Mouse (Mus musculus) limb, embryonic 11.5 days (tissue): ENCODE measurements at regions not wholly inside any gene's neighbourhood (a gene's known extent, or its start where the extent isn't known, plus 50 kb on each side); places are given as distances from the start of the nearest gene placed in this dataset.
A peak's percentile ranks its signal among the peaks of the same experiment; 100 is the strongest.
"Not testable (repeated sequence)": the region's sequence is repeated elsewhere in the genome, so short reads cannot be mapped to it uniquely, and the experiment has no call there.

Source experiments
- ATAC-seq: fragments of 200-750 bp; cut with Nextera tagmentation; 2 replicates; pipeline ENCODE4 v1.8.0; 2017; ENCODE audit warnings: low read depth; ENCODE audit not compliant: insufficient number of reproducible peaks, low FRiP score, low TSS enrichment
- DNase-seq: peaks from one replicate; pipeline ENCODE4 v3.0.0-alpha.2; 2015; ENCODE audit warnings: low spot score
- H3K27ac ChIP-seq: fragments of 300-500 bp; sonication (generic); replicated peaks from 2 replicates; pipeline ENCODE4 v1.5.1; 2014; ENCODE audit warnings: low read depth, mild to moderate bottlenecking, low read length
- H3K27me3 ChIP-seq: fragments of 300-500 bp; sonication (generic); 2 replicates; pipeline ENCODE4 v1.6.1; 2014; ENCODE audit warnings: mild to moderate bottlenecking, low read length, mixed read lengths; ENCODE audit not compliant: control insufficient read depth, insufficient read depth
- H3K36me3 ChIP-seq: fragments of 300-500 bp; sonication (generic); 2 replicates; pipeline ENCODE4 v1.6.1; 2014; ENCODE audit warnings: mild to moderate bottlenecking, low read length, moderate library complexity, mixed read lengths; ENCODE audit not compliant: control insufficient read depth, insufficient read depth
- H3K4me1 ChIP-seq: fragments of 300-500 bp; sonication (generic); 2 replicates; pipeline ENCODE4 v1.6.1; 2014; ENCODE audit warnings: low read length, mixed read lengths; ENCODE audit not compliant: control insufficient read depth, insufficient read depth
- H3K4me2 ChIP-seq: fragments of 300-500 bp; sonication (generic); 2 replicates; pipeline ENCODE4 v1.6.1; 2014; ENCODE audit warnings: low read depth, mild to moderate bottlenecking, moderate library complexity; ENCODE audit not compliant: severe bottlenecking
- H3K4me3 ChIP-seq: fragments of 300-500 bp; sonication (generic); 2 replicates; pipeline ENCODE4 v1.5.1; 2014; ENCODE audit warnings: low read depth, low read length
- H3K9ac ChIP-seq: fragments of 300-500 bp; sonication (generic); 2 replicates; pipeline ENCODE4 v1.6.1; 2014; ENCODE audit warnings: mild to moderate bottlenecking, low read length
- H3K9me3 ChIP-seq: fragments of 300-500 bp; sonication (generic); 2 replicates; pipeline ENCODE4 v1.6.1; 2016; ENCODE audit warnings: low read length; ENCODE audit not compliant: control insufficient read depth
- WGBS: fragments of 180-500 bp; shearing (Covaris S2); extraction: QIAGEN DNeasy Blood & Tissue Kit; methylation state at CpG from one replicate; pipeline ENCODE4 v1.1.7; 2014; 5-methylcytosine and 5-hydroxymethylcytosine counted together

DNA sequence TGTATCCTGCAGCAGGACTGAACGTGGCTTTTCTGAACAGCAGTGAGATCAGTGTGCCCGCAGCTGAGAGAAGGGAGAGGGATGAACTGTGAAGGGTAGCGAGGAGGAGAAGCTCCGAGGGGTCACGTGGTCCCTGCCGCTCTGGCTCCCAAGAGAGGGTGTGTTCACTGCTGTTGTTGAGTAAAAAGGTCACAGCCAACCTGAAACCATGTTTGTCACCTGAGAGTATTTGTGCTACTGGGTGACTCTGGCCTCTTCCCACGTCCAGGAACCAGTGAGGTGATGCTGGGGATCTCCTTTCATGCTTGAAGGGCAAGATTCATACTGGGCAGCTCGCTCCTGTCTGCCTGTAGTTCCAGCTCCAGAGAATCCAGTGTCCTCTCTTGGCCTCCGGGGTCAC is 135.4 kb upstream of the Sulf2 start:
- Histone ChIP-seq H3K36me3 (no peaks in the 10 kb centered on the region), H3K9me3 (no peaks in the 10 kb centered on the region), H3K4me1 (peaks cover 48% of the 10 kb centered on the region), H3K4me2 (no peak overlapping the region), H3K27ac (peak overlapping the region; percentile 55; the same call in 1 of the 2 replicates), H3K27me3 (no peaks in the 10 kb centered on the region), H3K9ac (no peak overlapping the region), H3K4me3 (no peak overlapping the region)
- ATAC-seq (no peak), DNase-seq (peak; percentile 40)
- 21% methylated on average over 9 of the region's 9 CpGs for WGBS

DNA sequence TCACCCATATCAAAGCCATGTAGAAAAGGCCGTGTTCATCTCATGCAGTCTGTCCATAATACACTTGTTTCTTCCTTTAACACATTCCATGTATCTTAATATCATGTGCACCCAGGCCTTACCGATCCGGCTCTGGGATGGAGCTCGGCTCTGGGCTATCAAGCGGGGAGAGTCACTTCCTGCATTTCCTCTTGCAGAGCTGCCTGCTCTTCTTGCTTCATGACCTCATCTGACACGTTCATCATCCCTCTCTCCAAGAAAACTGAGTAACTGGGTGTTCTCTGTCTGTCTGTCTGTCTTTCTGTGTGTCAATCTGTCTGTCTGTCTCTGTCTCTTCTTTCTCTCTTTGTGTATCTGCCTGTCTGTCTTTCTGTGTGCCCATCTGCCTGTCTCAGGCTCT is 133.7 kb upstream of the Sulf2 start:
- Histone ChIP-seq H3K4me1 (peaks cover 38% of the 10 kb centered on the region), H3K9me3 (no peaks in the 10 kb centered on the region), H3K36me3 (no peaks in the 10 kb centered on the region), H3K9ac (no peak overlapping the region), H3K4me3 (no peak overlapping the region), H3K4me2 (no peak overlapping the region), H3K27me3 (no peaks in the 10 kb centered on the region), H3K27ac (no peak overlapping the region)
- DNase-seq = no peak
- WGBS = 83% methylated on average over 6 of the region's 6 CpGs
- no peak for ATAC-seq

- H3K4me1 ChIP-seq, DNase-seq, ATAC-seq, H3K27ac ChIP-seq, H3K4me2 ChIP-seq, H3K9ac ChIP-seq, H3K27me3 ChIP-seq, H3K36me3 ChIP-seq, H3K9me3 ChIP-seq, H3K4me3 ChIP-seq: not testable (repeated sequence)
- no CpG with 5 or more reads among the region's 5 CpGs for WGBS
Observed at GRCm38 (mm10) chr2:166281137-166281536, 125.7 kb upstream of the Sulf2 start.

- 59% methylated on average over 5 of the region's 5 CpGs for WGBS
- ATAC-seq = no peak
- H3K27ac ChIP-seq = no peak overlapping the region
Observed at GRCm38 (mm10) chr2:166280651-166281127, 125.2 kb upstream of the Sulf2 start.

DNA sequence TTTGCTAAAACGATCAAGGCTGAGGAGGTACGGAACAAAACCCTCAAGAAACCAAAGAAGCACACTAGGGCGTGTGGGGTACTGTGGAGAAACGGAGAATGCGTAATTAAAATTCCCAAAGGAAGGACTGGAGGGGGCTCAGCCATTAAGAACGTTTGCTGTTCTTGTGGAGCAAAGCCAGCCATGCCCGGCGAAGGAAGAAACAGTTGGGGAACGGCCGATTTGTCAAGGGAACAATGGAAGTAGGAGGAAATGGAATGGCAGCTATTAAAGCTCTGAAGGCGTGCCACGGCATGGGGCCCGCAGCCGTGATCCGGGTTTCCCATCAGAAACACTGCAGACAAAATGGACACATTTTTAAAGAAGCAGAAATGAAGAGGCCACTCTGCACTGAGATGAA is 124.2 kb upstream of the Sulf2 start:
- H3K27ac ChIP-seq = no peak overlapping the region
- no peak overlapping the region for H3K9ac ChIP-seq
- WGBS = 89% methylated on average over 15 of the region's 15 CpGs

More at GRCm38 (mm10) chr2:166280651-166281127, 125.2 kb upstream of the Sulf2 start:
- Histone ChIP-seq H3K27me3 (no peaks in the 10 kb centered on the region), H3K4me2 (no peak overlapping the region), H3K9me3 (no peaks in the 10 kb centered on the region), H3K9ac (no peak overlapping the region), H3K4me1 (no peaks in the 10 kb centered on the region), H3K36me3 (no peaks in the 10 kb centered on the region), H3K4me3 (no peak overlapping the region)
- DNase-seq = no peak

GRCm38 (mm10) chr2:166275398-166275797 is 119.9 kb upstream of the Sulf2 start:
- no peaks in the 10 kb centered on the region for H3K36me3 ChIP-seq
- no peak overlapping the region for H3K9ac ChIP-seq
- H3K4me3 ChIP-seq = no peak overlapping the region
- DNase-seq = no peak
- H3K9me3 ChIP-seq = no peaks in the 10 kb centered on the region
- 86% methylated on average over 8 of the region's 8 CpGs for WGBS
- no peaks in the 10 kb centered on the region for H3K27me3 ChIP-seq
- no peak overlapping the region for H3K4me2 ChIP-seq
- peaks cover 5% of the 10 kb centered on the region; the same call in 1 of the 2 replicates for H3K4me1 ChIP-seq
- H3K27ac ChIP-seq = no peak overlapping the region
- no peak for ATAC-seq

More for the DNA sequence above, 124.2 kb upstream of the Sulf2 start:
- no peak for ATAC-seq
- no peaks in the 10 kb centered on the region for H3K27me3 ChIP-seq
- no peaks in the 10 kb centered on the region for H3K36me3 ChIP-seq
- H3K9me3 ChIP-seq = no peaks in the 10 kb centered on the region
- H3K4me3 ChIP-seq = no peak overlapping the region
- no peak overlapping the region for H3K4me2 ChIP-seq
- DNase-seq = no peak
- no peaks in the 10 kb centered on the region for H3K4me1 ChIP-seq

DNA sequence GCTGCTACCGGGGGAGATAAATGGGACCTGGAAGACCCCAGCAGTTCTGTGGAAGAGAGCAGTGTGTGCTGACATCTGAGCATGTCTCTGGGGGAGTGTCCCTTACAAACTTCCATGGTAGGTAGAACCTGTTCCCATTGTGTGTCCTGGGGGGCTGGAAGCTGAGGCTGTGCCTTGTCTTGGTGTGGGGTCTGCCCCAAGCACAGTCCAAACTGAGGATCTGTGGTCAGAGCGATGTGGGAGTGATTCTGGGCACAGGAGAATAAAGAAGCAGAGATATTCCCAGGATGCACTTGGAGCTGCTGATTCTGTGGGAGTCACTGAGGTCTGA is 118.5 kb upstream of the Sulf2 start:
- Histone ChIP-seq H3K27me3 (no peaks in the 10 kb centered on the region), H3K9ac (no peak overlapping the region), H3K9me3 (no peaks in the 10 kb centered on the region), H3K4me3 (no peak overlapping the region), H3K4me1 (peaks cover 5% of the 10 kb centered on the region; the same call in 1 of the 2 replicates), H3K27ac (no peak overlapping the region), H3K4me2 (no peak overlapping the region), H3K36me3 (no peaks in the 10 kb centered on the region)
- 85% methylated on average over 2 of the region's 2 CpGs for WGBS
- ATAC-seq (no peak), DNase-seq (no peak)

- peaks cover 5% of the 10 kb centered on the region; the same call in 1 of the 2 replicates for H3K4me1 ChIP-seq
- H3K27me3 ChIP-seq = no peaks in the 10 kb centered on the region
- no peak overlapping the region for H3K4me3 ChIP-seq
- ATAC-seq (no peak), DNase-seq (no peak)
- no peak overlapping the region for H3K4me2 ChIP-seq
- no peak overlapping the region for H3K9ac ChIP-seq
- H3K36me3 ChIP-seq = no peaks in the 10 kb centered on the region
- 67% methylated on average over 23 of the region's 23 CpGs for WGBS
- H3K9me3 ChIP-seq = no peaks in the 10 kb centered on the region
- no peak overlapping the region for H3K27ac ChIP-seq
Observed at GRCm38 (mm10) chr2:166273312-166274015, 118.0 kb upstream of the Sulf2 start.

DNA sequence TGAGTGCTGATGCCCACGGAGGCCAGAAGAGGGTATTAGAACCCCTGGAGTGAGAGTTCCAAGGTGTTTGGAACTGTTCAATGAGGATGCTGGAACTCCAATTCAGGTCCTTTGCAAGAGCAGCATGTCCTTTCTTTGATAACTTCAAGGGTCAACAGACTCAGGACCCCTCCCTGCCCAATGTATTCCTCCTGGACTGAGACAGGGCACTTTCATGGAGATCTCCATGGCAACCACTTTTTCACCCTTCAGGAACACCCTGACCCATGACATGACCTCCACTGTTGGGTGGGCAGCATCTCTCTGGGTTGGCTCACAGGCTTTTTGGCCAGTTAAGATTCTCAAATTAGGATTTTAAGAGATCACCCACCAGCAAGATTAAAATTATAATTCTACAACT is 117.4 kb upstream of the Sulf2 start:
- Histone ChIP-seq H3K9me3 (no peaks in the 10 kb centered on the region), H3K27ac (no peak overlapping the region), H3K36me3 (no peaks in the 10 kb centered on the region), H3K9ac (no peak overlapping the region), H3K4me1 (peaks cover 6% of the 10 kb centered on the region; the same call in 1 of the 2 replicates), H3K4me3 (no peak overlapping the region), H3K27me3 (no peaks in the 10 kb centered on the region), H3K4me2 (no peak overlapping the region)
- DNase-seq = no peak
- WGBS = 94% methylated on average over 1 of the region's 1 CpGs
- no peak for ATAC-seq
